Mouse (Mus musculus) embryonic facial prominence, embryonic 11.5 days (tissue): ENCODE results near the gene 6030458C11Rik. TPM values are rescaled to one million over a fixed set of nuclear protein-coding genes. Genes with fewer than 3 reads are reported as not detected.

Experiments
- ATAC-seq: fragments of 200-750 bp; cut with Nextera tagmentation; replicated peaks from 2 replicates; pipeline ENCODE4 v1.8.0; 2017; ENCODE audit warnings: low read depth; ENCODE audit not compliant: insufficient number of reproducible peaks, low FRiP score, low TSS enrichment
- DNase-seq: peaks from one replicate; pipeline ENCODE4 v3.0.0-alpha.2; 2015; ENCODE audit warnings: low spot score
- H3K27ac ChIP-seq: fragments of 300-500 bp; sonication (generic); replicated peaks from 2 replicates; pipeline ENCODE4 v1.5.1; 2014; ENCODE audit warnings: mild to moderate bottlenecking, low read depth, low read length, control low read depth
- H3K27me3 ChIP-seq: fragments of 300-500 bp; sonication (generic); 2 replicates; pipeline ENCODE4 v1.6.1; 2014; ENCODE audit warnings: mild to moderate bottlenecking, low read length, moderate library complexity, mixed read lengths; ENCODE audit not compliant: control insufficient read depth, insufficient read depth
- H3K36me3 ChIP-seq: fragments of 300-500 bp; sonication (generic); replicated peaks from 2 replicates; pipeline ENCODE4 v1.6.1; 2014; ENCODE audit warnings: low read depth, mild to moderate bottlenecking, low read length, moderate library complexity, mixed read lengths; ENCODE audit not compliant: control insufficient read depth, insufficient read depth
- H3K4me1 ChIP-seq: fragments of 300-500 bp; sonication (generic); 2 replicates; pipeline ENCODE4 v1.6.1; 2014; ENCODE audit warnings: low read length, mixed read lengths; ENCODE audit not compliant: control insufficient read depth, insufficient read depth
- H3K4me2 ChIP-seq: fragments of 300-500 bp; sonication (generic); 2 replicates; pipeline ENCODE4 v1.6.1; 2014; ENCODE audit warnings: low read depth, mild to moderate bottlenecking, control low read depth, low read length, moderate library complexity
- H3K4me3 ChIP-seq: fragments of 300-500 bp; sonication (generic); 2 replicates; pipeline ENCODE4 v1.5.1; 2014; ENCODE audit warnings: low read depth, low read length, control low read depth
- H3K9ac ChIP-seq: fragments of 300-500 bp; sonication (generic); replicated peaks from 2 replicates; pipeline ENCODE4 v1.6.1; 2014; ENCODE audit warnings: mild to moderate bottlenecking, control low read depth, low read length
- H3K9me3 ChIP-seq: fragments of 300-500 bp; sonication (generic); replicated peaks from 2 replicates; pipeline ENCODE4 v1.6.1; 2016; ENCODE audit warnings: mild to moderate bottlenecking, low read length, inconsistent platforms, mixed read lengths; ENCODE audit not compliant: control insufficient read depth
- WGBS: fragments of 180-500 bp; shearing (Covaris S2); extraction: QIAGEN DNeasy Blood & Tissue Kit; methylation state at CpG from one replicate; pipeline ENCODE4 v1.1.7; 2014; 5-methylcytosine and 5-hydroxymethylcytosine counted together
- microRNA-seq: library from miRNA; unstranded; fragments of <30 nt; microRNA quantifications from one replicate; pipeline ENCODE4, GENCODE M21; 2016; ENCODE audit warnings: borderline number of aligned reads
- polyA plus RNA-seq: library from polyadenylated mRNA; unstranded; fragments of >200 nt; fragmentation: Nextera tagmentation; extraction: Ambion mirVana; gene quantifications from 2 replicates; pipeline ENCODE4 v1.2.1, GENCODE M21; 2014

Gene 6030458C11Rik
- polyA plus RNA-seq, 1 experiment from 2014 or later, result 22.2 TPM

- Histone ChIP-seq H3K9ac (no peak overlapping the region), H3K4me2 (no peak overlapping the region), H3K27me3 (no peaks in the 10 kb centered on the region), H3K9me3 (no peaks in the 10 kb centered on the region), H3K4me3 (no peak overlapping the region), H3K4me1 (no peaks in the 10 kb centered on the region), H3K27ac (no peak overlapping the region), H3K36me3 (no peaks in the 10 kb centered on the region)
- no peak for ATAC-seq
- no peak for DNase-seq
- 86% methylated on average over 4 of the region's 4 CpGs for WGBS
Observed at GRCm38 (mm10) chr15:12766848-12767247, 57.6 kb downstream of the 6030458C11Rik start.

GRCm38 (mm10) chr15:12763147-12763546, 61.3 kb downstream of the 6030458C11Rik start:
- Histone ChIP-seq H3K4me2 (no peak overlapping the region), H3K4me3 (no peak overlapping the region), H3K9ac (no peak overlapping the region), H3K27me3 (no peaks in the 10 kb centered on the region), H3K4me1 (no peaks in the 10 kb centered on the region), H3K36me3 (no peaks in the 10 kb centered on the region), H3K9me3 (no peaks in the 10 kb centered on the region), H3K27ac (no peak overlapping the region)
- DNase-seq (no peak), ATAC-seq (no peak)
- 70% methylated on average over 10 of the region's 10 CpGs for WGBS

- DNase-seq, result peak; percentile 51
- no peaks in the 10 kb centered on the region for H3K9me3 ChIP-seq
- 0 out of 2 replicates have a peak, but pooled peaks have one; percentile 57 for ATAC-seq
Observed at GRCm38 (mm10) chr15:12762258-12762913, 62.1 kb downstream of the 6030458C11Rik start.

GRCm38 (mm10) chr15:12760747-12761146, 63.7 kb downstream of the 6030458C11Rik start:
- WGBS, result 82% methylated on average over 6 of the region's 6 CpGs
- Histone ChIP-seq H3K27me3 (no peaks in the 10 kb centered on the region), H3K9me3 (no peaks in the 10 kb centered on the region), H3K4me2 (no peak overlapping the region), H3K27ac (no peak overlapping the region), H3K9ac (no peak overlapping the region), H3K4me3 (no peak overlapping the region), H3K4me1 (no peaks in the 10 kb centered on the region), H3K36me3 (no peaks in the 10 kb centered on the region)
- ATAC-seq (no peak), DNase-seq (no peak)

More at GRCm38 (mm10) chr15:12762258-12762913, 62.1 kb downstream of the 6030458C11Rik start:
- Histone ChIP-seq H3K4me1 (no peaks in the 10 kb centered on the region), H3K4me3 (no peak overlapping the region), H3K27ac (no peak overlapping the region), H3K4me2 (no peak overlapping the region), H3K9ac (no peak overlapping the region), H3K27me3 (no peaks in the 10 kb centered on the region), H3K36me3 (no peaks in the 10 kb centered on the region)
- 65% methylated on average over 11 of the region's 11 CpGs for WGBS

GRCm38 (mm10) chr15:12758461-12758860, 66.0 kb downstream of the 6030458C11Rik start:
- DNase-seq (no peak), ATAC-seq (no peak)
- H3K9ac ChIP-seq, result no peak overlapping the region
- H3K36me3 ChIP-seq, result no peaks in the 10 kb centered on the region
- no peak overlapping the region for H3K4me3 ChIP-seq
- H3K27ac ChIP-seq, result no peak overlapping the region
- H3K27me3 ChIP-seq, result no peaks in the 10 kb centered on the region
- no peak overlapping the region for H3K4me2 ChIP-seq
- WGBS, result 68% methylated on average over 5 of the region's 5 CpGs
- no peaks in the 10 kb centered on the region for H3K9me3 ChIP-seq
- H3K4me1 ChIP-seq, result no peaks in the 10 kb centered on the region

Small RNA genes within 50 kb of the gene (microRNA-seq; reads per million reads assigned to microRNA genes)
- gene Gm47288, result not detected

Other genes starting within 250 kb of the 6030458C11Rik start
- 3.4 and 3.9 TPM in 2 replicates for gene Pdzd2, start 84.7 kb downstream of the 6030458C11Rik start, polyA plus RNA-seq
- gene Drosha, start 166 bp upstream of the 6030458C11Rik start, polyA plus RNA-seq, result 76.8 and 79.0 TPM in 2 replicates